Mouse (Mus musculus) frontal cortex, adult 2 months (tissue): ENCODE measurements at regions not wholly inside any gene's neighbourhood (a gene's known extent, or its start where the extent isn't known, plus 50 kb on each side); places are given as distances from the start of the nearest gene placed in this dataset.

ENCODE experiments used
- DNase-seq, 2 experiments: peaks; one replicate each; pipeline ENCODE4 v3.0.0; 2022; ENCODE audit warnings: low spot score in 1 of 2; ENCODE audit errors: extremely low spot score in 1 of 2

- no peak for DNase-seq
Measured at GRCm38 (mm10) chr10:10628236-10628717, 52.9 kb upstream of the Gm10944 start.

DNA sequence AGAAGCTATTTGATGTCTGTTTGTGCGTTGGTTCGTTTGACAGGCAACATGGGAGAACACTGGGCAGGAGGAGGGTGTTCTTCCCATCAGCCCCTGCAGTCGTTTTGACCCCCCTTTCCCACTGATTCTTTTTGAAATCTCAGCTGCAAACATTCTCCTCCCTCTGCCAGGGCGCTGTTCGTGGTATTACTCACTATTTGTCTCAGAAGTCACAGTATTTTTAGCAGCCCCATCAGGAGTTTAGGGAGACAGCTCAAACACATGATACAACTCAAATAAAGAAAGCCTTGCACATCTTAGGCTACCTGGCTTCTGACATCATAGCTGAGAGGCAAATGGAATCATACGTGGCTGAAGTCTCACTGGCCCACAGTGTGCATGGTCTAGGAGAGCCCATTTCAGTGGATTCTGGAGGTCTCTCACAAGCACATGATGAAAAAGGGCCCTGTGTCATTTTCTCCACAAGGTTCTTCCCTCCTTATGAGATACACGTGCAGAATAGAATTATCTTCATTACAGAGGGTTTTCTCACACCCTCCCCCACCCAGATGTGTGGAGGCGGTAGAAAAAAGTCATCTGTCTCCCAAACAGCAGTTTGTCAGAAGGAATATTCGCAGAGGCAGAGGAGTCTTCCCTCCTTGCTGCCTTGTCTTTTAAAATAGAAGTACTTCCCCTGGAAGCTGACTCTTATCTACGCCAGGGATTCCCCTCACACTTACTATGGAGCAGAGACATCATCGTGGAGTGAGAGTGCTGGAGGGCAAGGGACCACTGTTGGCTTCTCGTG is 57.1 kb upstream of the Rab32 start:
- DNase-seq: peak; percentile 23 to 61

DNA sequence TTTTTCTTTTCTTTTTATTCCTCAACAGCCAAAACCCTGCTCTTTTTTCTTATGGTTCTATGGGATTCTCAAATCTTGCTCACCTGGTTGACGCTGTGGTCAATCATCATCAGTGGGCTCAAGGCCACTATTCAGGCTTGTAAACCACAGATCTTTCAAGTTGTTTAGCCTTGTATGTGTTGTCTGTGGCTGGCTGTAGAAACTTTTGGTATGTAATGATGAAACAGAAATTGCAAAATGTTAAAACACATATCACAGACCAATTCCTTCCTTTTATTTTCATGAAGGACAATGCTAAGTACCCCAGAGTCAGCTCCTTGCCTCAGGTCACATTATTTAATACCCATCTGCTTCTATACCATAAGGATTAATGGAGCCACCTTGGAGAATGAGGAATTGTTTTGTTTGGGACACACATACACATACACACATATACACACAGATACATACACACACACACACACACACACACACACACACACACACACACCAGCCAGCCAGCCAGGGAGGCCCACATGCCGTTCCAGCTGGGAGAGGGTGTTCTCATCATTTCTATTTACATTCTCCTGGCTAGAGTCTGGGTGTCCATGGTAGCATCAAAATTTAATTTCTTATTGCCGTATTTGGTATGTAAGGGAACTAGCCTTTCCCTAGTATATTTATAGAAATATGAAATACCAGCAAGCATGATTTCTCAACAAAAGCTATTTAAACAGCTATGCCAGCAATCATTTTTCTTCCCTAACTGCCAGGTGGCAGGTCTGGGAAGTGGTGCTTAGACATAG is 52.7 kb upstream of the Rab32 start:
- DNase-seq: peak; percentile 14 to 30

DNA sequence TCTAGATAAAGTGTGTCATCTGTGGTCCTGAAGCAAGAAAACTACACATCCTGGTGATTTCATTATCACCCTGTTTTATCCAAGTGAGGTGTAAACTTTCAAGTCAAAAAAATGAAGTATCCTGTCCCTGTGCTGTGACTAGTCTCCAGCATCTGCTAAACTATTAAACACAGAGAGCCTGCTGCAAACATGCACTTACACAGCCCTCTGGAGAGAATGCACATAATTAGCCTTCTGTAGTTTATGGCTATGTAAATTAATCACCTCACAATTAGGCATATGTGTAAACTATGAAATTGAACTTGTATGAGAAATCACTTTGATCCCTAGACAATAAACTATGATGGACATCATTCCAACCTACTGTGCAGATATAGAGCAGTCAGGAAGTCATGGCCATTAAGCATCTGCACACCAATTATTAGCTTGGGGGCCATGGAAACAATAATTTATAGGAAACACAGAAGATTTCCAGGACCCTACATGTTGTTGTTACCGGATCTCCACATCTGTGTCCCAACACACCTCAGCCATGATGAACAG is 50.6 kb upstream of the Rab32 start:
- DNase-seq: no peak
